Mouse (Mus musculus): ENCODE measurements around the gene Cyp2w1. TPM values are rescaled to one million over a fixed set of nuclear protein-coding genes. Genes with fewer than 3 reads are reported as not detected.
"Not testable (repeated sequence)": the region's sequence is repeated elsewhere in the genome, so short reads cannot be mapped to it uniquely, and the experiment has no call there.

Cyp2w1 gene
- polyA plus RNA-seq, 1 experiment from 2014 or later, result not detected

DNA sequence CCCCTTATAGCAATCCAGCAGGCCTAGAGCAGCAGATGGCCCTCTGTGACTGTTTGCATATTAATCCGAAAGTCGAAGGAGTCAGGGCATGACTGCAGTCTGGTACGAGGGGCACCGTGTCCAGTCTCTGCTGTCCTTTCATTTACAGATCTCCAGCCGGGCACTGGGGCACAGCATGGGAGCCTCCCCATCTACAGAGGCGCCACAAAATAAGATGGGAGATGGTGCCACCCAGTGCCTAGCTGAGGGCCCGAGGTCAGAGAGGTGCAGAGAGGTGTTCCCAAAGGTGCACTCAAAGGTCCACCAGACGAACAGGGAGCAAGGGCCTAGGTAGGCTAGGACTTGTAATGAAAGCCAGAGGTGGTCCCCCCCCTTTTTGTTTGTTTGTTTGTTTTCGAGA is 30.8 kb downstream of the Cyp2w1 start:
- H3K36me3 ChIP-seq, result no peaks in the 10 kb centered on the region
- H3K4me1 ChIP-seq, result peaks cover 58% of the 10 kb centered on the region
- WGBS, result 81% methylated on average over 9 of the region's 9 CpGs
- no peak for DNase-seq (ENCODE audit: low spot score)
- no peaks in the 10 kb centered on the region for H3K9me3 ChIP-seq (replicated peaks)
- no peak overlapping the region for H3K4me3 ChIP-seq
- H3K27me3 ChIP-seq (ENCODE audit: low read depth, poor library complexity, severe bottlenecking), result 0 out of 2 replicates have a peak, but pooled peaks cover 5% of the 10 kb centered on the region
- H3K27ac ChIP-seq (replicated peaks), result peak overlapping the region; percentile 70

DNA sequence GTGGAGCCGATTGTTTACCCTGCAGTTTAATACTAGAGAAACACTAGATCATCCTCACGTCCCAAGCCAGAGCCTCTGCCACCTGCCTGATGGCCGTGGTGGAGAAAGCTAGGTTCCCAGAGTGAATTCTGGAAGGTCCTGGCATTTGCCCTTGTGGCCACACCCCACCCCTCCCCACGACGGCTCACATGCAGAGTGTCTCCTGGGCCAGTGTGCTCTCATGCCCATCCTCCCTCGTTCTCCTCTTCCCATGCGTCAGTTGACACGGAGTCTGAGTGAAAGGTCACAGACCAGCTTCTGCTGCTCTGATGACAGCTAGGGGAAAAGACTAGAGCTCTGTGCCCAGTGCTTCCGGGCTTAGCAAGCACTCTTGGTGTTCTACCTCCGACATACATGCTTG is 32.1 kb downstream of the Cyp2w1 start:
- Histone ChIP-seq H3K4me1 (peaks cover 58% of the 10 kb centered on the region), H3K27me3 (ENCODE audit: low read depth, poor library complexity, severe bottlenecking) (0 out of 2 replicates have a peak, but pooled peaks cover 5% of the 10 kb centered on the region), H3K9me3 (replicated peaks) (no peaks in the 10 kb centered on the region), H3K27ac (replicated peaks) (0 out of 2 replicates have a peak overlapping the region, but pooled peaks have one; percentile 39), H3K4me3 (no peak overlapping the region), H3K36me3 (no peaks in the 10 kb centered on the region)
- 81% methylated on average over 10 of the region's 10 CpGs for WGBS
- DNase-seq (ENCODE audit: low spot score), result no peak

DNA sequence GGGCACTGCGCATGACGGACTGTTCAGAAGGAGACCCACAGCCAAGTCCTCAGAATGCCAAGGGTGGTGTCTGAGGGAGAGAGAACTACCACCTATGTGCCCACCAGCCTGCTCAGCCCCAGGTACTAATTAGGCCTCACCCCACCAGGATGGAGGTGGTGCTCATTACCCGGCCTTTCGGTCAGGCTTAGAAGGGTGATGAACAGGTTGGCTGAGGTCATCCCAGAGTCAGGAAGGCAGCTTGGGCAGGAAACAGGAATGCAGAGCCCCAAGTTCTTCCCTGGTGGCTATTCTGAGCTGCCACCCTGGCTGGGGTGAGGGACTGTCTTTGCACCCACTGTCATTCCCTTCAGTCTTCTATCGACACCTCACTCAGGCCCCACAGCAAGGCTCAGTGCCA is 33.6 kb downstream of the Cyp2w1 start:
- no peaks in the 10 kb centered on the region for H3K9me3 ChIP-seq (replicated peaks)
- WGBS, result 91% methylated on average over 5 of the region's 5 CpGs
- no peak for DNase-seq (ENCODE audit: low spot score)
- H3K4me3 ChIP-seq, result no peak overlapping the region
- H3K36me3 ChIP-seq, result no peaks in the 10 kb centered on the region
- H3K27ac ChIP-seq (replicated peaks), result 0 out of 2 replicates have a peak overlapping the region, but pooled peaks have one; percentile 6
- peaks cover 49% of the 10 kb centered on the region for H3K4me1 ChIP-seq
- 0 out of 2 replicates have a peak, but pooled peaks cover 5% of the 10 kb centered on the region for H3K27me3 ChIP-seq (ENCODE audit: low read depth, poor library complexity, severe bottlenecking)

DNA sequence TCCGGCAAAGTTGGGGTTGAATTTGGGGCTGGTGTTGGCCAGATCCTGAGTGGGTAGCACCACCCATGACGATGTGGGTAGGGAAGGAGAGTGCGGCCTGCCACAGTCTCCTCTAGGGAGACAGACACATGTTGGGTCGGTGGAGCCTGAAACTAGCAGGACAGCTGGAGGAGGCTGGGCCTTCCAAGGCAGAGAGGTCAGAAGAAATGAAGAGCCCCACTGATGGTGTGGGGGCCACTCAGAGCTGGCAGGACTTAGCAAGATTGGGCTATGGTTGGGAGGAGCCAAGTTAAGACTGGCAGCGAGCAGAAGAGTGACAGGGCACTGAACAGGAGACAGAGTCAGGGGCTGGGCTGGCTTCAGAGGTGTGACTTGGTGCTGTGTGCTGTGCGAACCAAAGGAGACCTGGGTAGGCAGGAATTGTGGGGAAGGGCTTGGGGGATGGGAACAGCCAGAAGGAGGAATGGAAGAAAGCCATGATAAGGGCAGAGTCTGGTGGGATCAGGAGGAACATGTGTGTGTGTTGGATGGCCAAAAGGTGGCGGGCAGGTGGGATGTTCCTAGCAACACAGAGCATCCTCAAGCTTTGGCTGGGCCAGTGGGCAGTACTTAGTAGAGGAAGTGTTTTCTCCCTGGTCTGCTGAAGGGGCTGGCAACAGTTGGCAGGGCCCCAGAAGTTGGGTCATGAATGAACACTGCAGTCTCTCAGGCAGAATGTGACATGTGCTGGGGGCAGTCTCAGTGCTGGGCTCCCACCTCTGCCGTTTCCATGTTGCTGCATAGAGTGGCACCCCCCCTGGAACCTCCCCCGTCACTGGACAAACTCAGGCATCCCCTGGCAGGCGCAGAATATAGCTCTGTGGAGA is 35.1 kb downstream of the Cyp2w1 start:
- H3K27ac ChIP-seq (replicated peaks), result peak overlapping the region; percentile 38; the same call in 1 of the 2 replicates
- no peaks in the 10 kb centered on the region for H3K9me3 ChIP-seq (replicated peaks)
- H3K4me3 ChIP-seq, result no peak overlapping the region
- WGBS, result 89% methylated on average over 10 of the region's 10 CpGs
- no peak for DNase-seq (ENCODE audit: low spot score)
- H3K27me3 ChIP-seq (ENCODE audit: low read depth, poor library complexity, severe bottlenecking), result no peaks in the 10 kb centered on the region
- 0 out of 2 replicates have a peak, but pooled peaks cover 1% of the 10 kb centered on the region for H3K36me3 ChIP-seq
- H3K4me1 ChIP-seq, result peaks cover 41% of the 10 kb centered on the region

DNA sequence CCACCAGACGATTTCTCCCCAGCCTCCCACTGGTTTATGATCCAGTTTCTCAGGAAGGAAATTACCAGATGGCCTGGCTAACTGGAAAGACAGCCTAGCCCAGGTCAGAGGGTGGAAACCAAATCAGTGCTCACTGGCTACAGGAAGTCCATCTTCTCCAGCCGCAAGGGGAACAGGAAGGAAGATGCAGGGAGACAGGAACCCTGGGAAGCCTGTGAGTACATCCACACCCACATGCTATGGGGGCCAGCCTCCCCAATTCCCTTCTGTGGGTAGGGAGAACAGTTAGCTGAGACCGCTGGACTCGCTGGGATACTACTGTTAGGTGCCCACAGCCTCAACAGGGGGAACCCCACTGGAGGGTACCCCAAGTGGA is 35.8 kb downstream of the Cyp2w1 start:
- no peak overlapping the region for H3K4me3 ChIP-seq
- H3K27me3 ChIP-seq (ENCODE audit: low read depth, poor library complexity, severe bottlenecking), result no peaks in the 10 kb centered on the region
- H3K36me3 ChIP-seq, result peaks cover 4% of the 10 kb centered on the region; the same call in 1 of the 2 replicates
- no peaks in the 10 kb centered on the region for H3K9me3 ChIP-seq (replicated peaks)
- peaks cover 35% of the 10 kb centered on the region for H3K4me1 ChIP-seq
- peak overlapping the region; percentile 59; the same call in 1 of the 2 replicates for H3K27ac ChIP-seq (replicated peaks)
- WGBS, result 89% methylated on average over 4 of the region's 4 CpGs
- DNase-seq (ENCODE audit: low spot score), result no peak

DNA sequence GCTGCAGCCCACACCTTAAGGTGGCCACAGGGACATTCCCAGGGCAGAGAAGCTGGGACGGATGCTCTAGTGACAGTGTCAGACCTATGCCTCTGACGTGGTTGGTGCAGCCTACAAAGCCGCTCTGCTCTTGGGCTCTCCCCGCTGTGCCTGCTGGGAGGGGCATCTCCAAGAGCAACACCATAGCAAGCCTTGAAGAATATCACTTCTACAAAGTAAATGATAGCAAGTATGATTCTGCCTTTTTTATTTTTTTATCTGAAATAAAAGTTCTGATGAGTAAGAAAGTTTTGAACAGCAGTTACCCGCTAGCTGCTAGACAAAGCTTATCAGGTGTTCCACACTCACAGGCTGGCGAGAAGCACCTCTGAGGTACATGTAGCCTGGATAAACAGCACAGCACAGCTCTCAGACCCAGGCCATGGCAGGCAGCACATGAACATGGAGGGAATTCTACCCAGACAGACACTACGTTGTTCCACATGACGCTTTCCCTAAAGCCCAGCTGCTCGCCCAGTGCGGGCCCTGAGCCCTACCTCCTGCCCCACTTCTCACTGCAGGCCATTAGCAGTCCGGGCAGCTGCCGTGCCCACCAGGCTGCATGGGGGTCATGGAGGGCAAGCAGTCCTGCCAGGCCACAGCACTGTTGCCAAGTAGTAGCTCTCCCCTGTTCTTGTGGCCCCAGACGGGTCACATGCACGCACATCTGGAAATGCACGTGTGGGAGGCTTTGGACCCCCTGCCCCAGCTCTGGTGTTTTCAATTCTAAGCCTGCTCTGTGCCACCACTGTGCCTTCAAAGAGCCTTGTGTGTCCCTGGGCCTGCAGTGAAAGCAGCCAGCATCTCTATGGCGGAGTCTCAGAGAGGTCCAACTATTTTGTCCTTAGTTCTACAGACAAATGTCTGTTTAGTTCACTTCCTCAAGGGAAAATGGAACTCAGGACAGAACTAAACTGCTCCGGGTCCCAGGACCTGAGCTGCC is 36.6 kb downstream of the Cyp2w1 start:
- no peaks in the 10 kb centered on the region for H3K27me3 ChIP-seq (ENCODE audit: low read depth, poor library complexity, severe bottlenecking)
- H3K36me3 ChIP-seq, result peaks cover 4% of the 10 kb centered on the region; the same call in 1 of the 2 replicates
- WGBS, result 83% methylated on average over 17 of the region's 17 CpGs
- H3K9me3 ChIP-seq (replicated peaks), result no peaks in the 10 kb centered on the region
- 0 out of 2 replicates have a peak overlapping the region, but pooled peaks have one; percentile 2 for H3K4me3 ChIP-seq
- peaks cover 32% of the 10 kb centered on the region for H3K4me1 ChIP-seq
- peak overlapping the region; percentile 65 for H3K27ac ChIP-seq (replicated peaks)
- DNase-seq (ENCODE audit: low spot score), result no peak

DNA sequence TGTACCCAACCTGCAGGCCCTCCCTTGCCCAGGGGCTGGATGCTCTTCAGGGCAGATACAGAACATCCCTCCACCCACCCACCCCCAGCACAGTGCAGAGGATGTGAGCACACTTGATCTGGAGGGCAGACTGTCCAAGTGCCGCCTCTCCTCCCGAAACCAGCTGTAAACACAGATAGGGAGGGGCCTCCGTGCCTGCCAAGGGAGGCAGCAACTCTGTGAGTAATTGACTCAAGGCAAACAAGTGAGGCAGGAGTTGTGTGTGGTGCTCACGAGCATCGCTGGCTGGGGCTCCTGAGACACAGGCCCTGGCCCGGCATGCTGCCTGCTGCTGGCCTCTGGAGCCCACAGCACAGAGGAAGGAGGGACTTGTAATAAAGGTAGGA is 37.3 kb downstream of the Cyp2w1 start:
- no peak overlapping the region for H3K4me3 ChIP-seq
- DNase-seq (ENCODE audit: low spot score), result no peak
- peaks cover 4% of the 10 kb centered on the region; the same call in 1 of the 2 replicates for H3K36me3 ChIP-seq
- peak overlapping the region; percentile 65 for H3K27ac ChIP-seq (replicated peaks)
- H3K4me1 ChIP-seq, result peaks cover 31% of the 10 kb centered on the region
- H3K27me3 ChIP-seq (ENCODE audit: low read depth, poor library complexity, severe bottlenecking), result no peaks in the 10 kb centered on the region
- no peaks in the 10 kb centered on the region for H3K9me3 ChIP-seq (replicated peaks)
- 66% methylated on average over 6 of the region's 6 CpGs for WGBS

DNA sequence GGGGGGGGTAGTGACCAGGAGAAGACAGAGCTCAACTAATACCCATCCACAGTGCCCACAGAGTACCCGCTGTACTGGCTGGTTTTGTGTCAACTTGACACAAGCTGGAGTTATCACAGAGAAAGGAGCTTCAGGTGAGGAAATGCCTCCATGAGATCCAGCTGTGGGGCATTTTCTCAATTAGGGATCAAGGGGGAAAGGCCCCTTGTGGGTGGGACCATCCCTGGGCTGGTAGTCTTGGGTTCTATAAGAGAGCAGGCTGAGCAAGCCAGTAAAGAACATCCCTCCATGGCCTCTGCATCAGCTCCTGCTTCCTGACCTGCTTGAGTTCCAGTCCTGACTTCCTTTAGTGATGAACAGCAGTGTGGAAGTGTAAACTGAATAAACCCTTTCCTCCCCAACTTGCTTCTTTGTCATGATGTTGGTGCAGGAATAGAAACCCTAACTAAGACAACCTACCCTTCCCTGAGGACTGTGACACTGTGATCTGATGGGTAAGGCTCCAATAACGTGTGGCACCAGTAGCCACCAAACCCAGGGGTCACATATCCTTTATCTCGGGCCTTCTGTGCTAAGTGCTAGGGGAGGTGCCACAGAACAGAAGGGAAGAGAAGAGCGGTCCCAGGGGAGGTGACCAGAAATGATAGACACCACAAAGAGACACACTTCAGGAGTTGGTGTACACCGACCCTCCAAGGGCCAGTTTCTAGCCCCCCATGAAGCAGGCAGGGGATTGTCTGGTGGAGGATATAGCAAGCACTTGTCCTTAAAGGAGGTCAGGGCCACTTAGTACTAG is 38.1 kb downstream of the Cyp2w1 start:
- DNase-seq (ENCODE audit: low spot score); H3K9me3 ChIP-seq (replicated peaks); H3K27me3 ChIP-seq (ENCODE audit: low read depth, poor library complexity, severe bottlenecking); H3K36me3 ChIP-seq; H3K27ac ChIP-seq (replicated peaks); H3K4me3 ChIP-seq: not testable (repeated sequence)
- H3K4me1 ChIP-seq, result peaks cover 32% of the 10 kb centered on the region
- WGBS, result 77% methylated on average over 5 of the region's 5 CpGs

DNA sequence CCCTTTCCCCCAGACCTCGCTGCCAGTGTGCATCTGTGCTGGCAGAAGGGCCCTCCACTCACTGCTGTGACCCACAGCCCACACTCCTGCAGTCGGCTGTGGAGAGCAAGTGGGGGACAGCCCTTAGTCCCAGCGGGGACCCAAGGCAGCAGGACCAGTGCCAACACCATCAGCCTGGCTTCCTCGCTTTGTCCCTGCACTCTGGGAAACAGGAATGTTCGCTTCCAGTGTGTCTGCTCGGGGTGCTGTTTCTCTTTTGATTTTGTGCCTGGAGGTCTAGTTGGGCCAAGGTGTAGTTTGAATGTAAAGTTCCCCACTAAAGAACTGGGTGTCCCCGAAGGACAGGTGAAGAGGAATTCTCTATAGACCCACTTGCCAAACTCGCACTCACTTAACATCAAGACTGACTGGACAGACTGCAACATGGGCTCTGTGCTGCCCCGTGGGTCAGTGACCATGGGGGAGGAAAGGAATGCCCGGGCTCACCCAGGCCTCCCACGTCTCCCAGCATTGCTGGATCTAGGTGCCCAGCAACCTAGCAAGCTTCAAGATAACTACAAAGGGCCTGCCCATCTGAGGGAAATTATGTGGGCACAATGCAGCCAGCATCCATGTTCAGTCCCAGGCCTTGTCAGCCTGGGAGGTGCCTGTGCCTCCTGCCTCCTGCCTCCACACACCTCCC is 39.0 kb downstream of the Cyp2w1 start:
- DNase-seq (ENCODE audit: low spot score), result no peak
- H3K27me3 ChIP-seq (ENCODE audit: low read depth, poor library complexity, severe bottlenecking), result no peaks in the 10 kb centered on the region
- H3K27ac ChIP-seq (replicated peaks), result no peak overlapping the region
- H3K4me3 ChIP-seq, result no peak overlapping the region
- peaks cover 4% of the 10 kb centered on the region; the same call in 1 of the 2 replicates for H3K36me3 ChIP-seq
- WGBS, result 84% methylated on average over 11 of the region's 11 CpGs
- H3K4me1 ChIP-seq, result peaks cover 29% of the 10 kb centered on the region
- no peaks in the 10 kb centered on the region for H3K9me3 ChIP-seq (replicated peaks)

DNA sequence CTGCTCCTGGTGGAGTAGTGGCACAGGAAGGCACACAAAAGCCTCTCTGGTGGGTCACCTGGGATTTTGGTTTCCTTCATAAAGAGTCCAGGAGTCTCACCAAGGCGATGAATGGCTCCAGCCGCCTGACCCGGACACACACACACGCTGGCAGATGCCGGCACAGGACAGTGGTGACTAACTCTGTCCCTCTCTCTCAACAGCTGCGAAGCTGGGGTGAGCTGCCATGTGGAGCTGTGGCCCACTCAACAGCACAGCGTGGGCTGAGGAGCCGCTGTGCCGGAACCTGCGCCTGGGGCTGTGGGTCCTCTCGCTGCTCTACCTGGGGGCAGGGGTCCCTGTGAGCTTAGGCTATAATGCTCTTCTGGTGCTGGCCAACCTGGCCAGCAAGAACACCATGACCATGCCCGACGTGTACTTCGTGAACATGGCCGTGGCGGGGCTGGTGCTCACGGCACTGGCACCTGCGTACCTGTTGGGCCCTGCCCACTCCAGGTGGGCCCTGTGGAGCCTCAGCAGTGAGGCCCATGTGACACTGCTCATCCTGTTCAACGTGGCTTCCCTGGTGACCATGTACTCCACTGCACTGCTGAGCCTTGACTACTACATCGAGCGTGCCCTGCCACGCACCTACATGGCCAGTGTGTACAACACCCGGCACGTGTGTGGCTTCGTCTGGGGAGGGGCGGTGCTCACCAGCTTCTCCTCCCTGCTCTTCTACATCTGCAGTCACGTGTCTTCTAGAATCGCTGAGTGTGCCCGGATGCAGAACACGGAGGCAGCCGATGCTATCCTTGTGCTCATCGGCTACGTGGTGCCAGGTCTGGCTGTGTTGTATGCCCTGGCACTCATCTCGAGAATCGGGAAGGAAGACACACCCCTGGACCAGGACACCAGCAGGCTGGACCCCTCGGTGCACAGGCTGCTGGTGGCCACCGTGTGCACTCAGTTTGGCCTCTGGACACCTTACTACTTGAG is 40.1 kb downstream of the Cyp2w1 start:
- Histone ChIP-seq H3K9me3 (replicated peaks) (no peaks in the 10 kb centered on the region), H3K27ac (replicated peaks) (no peak overlapping the region), H3K4me1 (peaks cover 29% of the 10 kb centered on the region), H3K4me3 (no peak overlapping the region), H3K36me3 (peaks cover 4% of the 10 kb centered on the region; the same call in 1 of the 2 replicates), H3K27me3 (ENCODE audit: low read depth, poor library complexity, severe bottlenecking) (no peaks in the 10 kb centered on the region)
- no peak for DNase-seq (ENCODE audit: low spot score)
- 95% methylated on average over 37 of the region's 37 CpGs for WGBS

DNA sequence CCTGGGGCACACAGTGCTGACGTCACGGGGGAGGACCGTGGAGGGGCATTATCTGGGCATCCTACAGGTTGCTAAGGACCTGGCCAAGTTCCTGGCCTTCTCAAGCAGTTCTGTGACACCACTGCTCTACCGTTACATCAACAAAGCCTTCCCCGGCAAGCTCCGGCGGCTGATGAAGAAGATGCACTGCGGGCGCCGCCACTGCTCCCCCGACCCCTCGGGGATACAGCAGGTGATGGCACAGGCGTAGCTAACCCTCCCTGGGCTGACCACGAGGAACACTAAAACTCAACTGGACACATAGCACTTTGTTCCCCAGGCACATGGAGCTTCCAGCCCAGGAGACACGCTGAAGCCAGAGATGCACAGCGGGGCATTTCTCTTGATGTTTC is 40.8 kb downstream of the Cyp2w1 start:
- no peaks in the 10 kb centered on the region for H3K9me3 ChIP-seq (replicated peaks)
- H3K4me1 ChIP-seq, result peaks cover 29% of the 10 kb centered on the region
- WGBS, result 92% methylated on average over 16 of the region's 16 CpGs
- peaks cover 4% of the 10 kb centered on the region; the same call in 1 of the 2 replicates for H3K36me3 ChIP-seq
- H3K27ac ChIP-seq (replicated peaks), result no peak overlapping the region
- DNase-seq (ENCODE audit: low spot score), result no peak
- H3K4me3 ChIP-seq, result no peak overlapping the region
- H3K27me3 ChIP-seq (ENCODE audit: low read depth, poor library complexity, severe bottlenecking), result no peaks in the 10 kb centered on the region
